Mouse (Mus musculus) embryonic facial prominence, embryonic 11.5 days (tissue): ENCODE measurements around the gene Grik3. TPM values are rescaled to one million over a fixed set of nuclear protein-coding genes. Genes with fewer than 3 reads are reported as not detected.

Experiments used
- ATAC-seq: fragments of 200-750 bp; cut with Nextera tagmentation; replicated peaks from 2 replicates; pipeline ENCODE4 v1.8.0; 2017; ENCODE audit warnings: low read depth; ENCODE audit not compliant: insufficient number of reproducible peaks, low FRiP score, low TSS enrichment
- DNase-seq: peaks from one replicate; pipeline ENCODE4 v3.0.0-alpha.2; 2015; ENCODE audit warnings: low spot score
- H3K27ac ChIP-seq: fragments of 300-500 bp; sonication (generic); replicated peaks from 2 replicates; pipeline ENCODE4 v1.5.1; 2014; ENCODE audit warnings: mild to moderate bottlenecking, low read depth, low read length, control low read depth
- H3K27me3 ChIP-seq: fragments of 300-500 bp; sonication (generic); 2 replicates; pipeline ENCODE4 v1.6.1; 2014; ENCODE audit warnings: mild to moderate bottlenecking, low read length, moderate library complexity, mixed read lengths; ENCODE audit not compliant: control insufficient read depth, insufficient read depth
- H3K36me3 ChIP-seq: fragments of 300-500 bp; sonication (generic); replicated peaks from 2 replicates; pipeline ENCODE4 v1.6.1; 2014; ENCODE audit warnings: low read depth, mild to moderate bottlenecking, low read length, moderate library complexity, mixed read lengths; ENCODE audit not compliant: control insufficient read depth, insufficient read depth
- H3K4me1 ChIP-seq: fragments of 300-500 bp; sonication (generic); 2 replicates; pipeline ENCODE4 v1.6.1; 2014; ENCODE audit warnings: low read length, mixed read lengths; ENCODE audit not compliant: control insufficient read depth, insufficient read depth
- H3K4me2 ChIP-seq: fragments of 300-500 bp; sonication (generic); 2 replicates; pipeline ENCODE4 v1.6.1; 2014; ENCODE audit warnings: low read depth, mild to moderate bottlenecking, control low read depth, low read length, moderate library complexity
- H3K4me3 ChIP-seq: fragments of 300-500 bp; sonication (generic); 2 replicates; pipeline ENCODE4 v1.5.1; 2014; ENCODE audit warnings: low read depth, low read length, control low read depth
- H3K9ac ChIP-seq: fragments of 300-500 bp; sonication (generic); replicated peaks from 2 replicates; pipeline ENCODE4 v1.6.1; 2014; ENCODE audit warnings: mild to moderate bottlenecking, control low read depth, low read length
- H3K9me3 ChIP-seq: fragments of 300-500 bp; sonication (generic); replicated peaks from 2 replicates; pipeline ENCODE4 v1.6.1; 2016; ENCODE audit warnings: mild to moderate bottlenecking, low read length, inconsistent platforms, mixed read lengths; ENCODE audit not compliant: control insufficient read depth
- WGBS: fragments of 180-500 bp; shearing (Covaris S2); extraction: QIAGEN DNeasy Blood & Tissue Kit; methylation state at CpG from one replicate; pipeline ENCODE4 v1.1.7; 2014; 5-methylcytosine and 5-hydroxymethylcytosine counted together
- polyA plus RNA-seq: library from polyadenylated mRNA; unstranded; fragments of >200 nt; fragmentation: Nextera tagmentation; extraction: Ambion mirVana; gene quantifications from 2 replicates; pipeline ENCODE4 v1.2.1, GENCODE M21; 2014

Grik3 gene
- polyA plus RNA-seq, 1 experiment from 2014 or later: 0.45 TPM

GRCm38 (mm10) chr4:125522931-125523330 lies 32.4 kb downstream of the Grik3 start:
- no peak for DNase-seq
- no peak for ATAC-seq
- Histone ChIP-seq H3K36me3 (no peaks in the 10 kb centered on the region), H3K4me1 (no peaks in the 10 kb centered on the region), H3K27ac (no peak overlapping the region), H3K4me3 (no peak overlapping the region), H3K9me3 (no peaks in the 10 kb centered on the region), H3K9ac (no peak overlapping the region), H3K4me2 (no peak overlapping the region), H3K27me3 (no peaks in the 10 kb centered on the region)
- 61% methylated on average over 7 of the region's 7 CpGs for WGBS

GRCm38 (mm10) chr4:125525266-125525665 lies 34.8 kb downstream of the Grik3 start:
- ATAC-seq (no peak), DNase-seq (no peak)
- Histone ChIP-seq H3K36me3 (no peaks in the 10 kb centered on the region), H3K9me3 (no peaks in the 10 kb centered on the region), H3K4me2 (no peak overlapping the region), H3K4me3 (no peak overlapping the region), H3K4me1 (no peaks in the 10 kb centered on the region), H3K27me3 (no peaks in the 10 kb centered on the region), H3K9ac (no peak overlapping the region), H3K27ac (no peak overlapping the region)
- 82% methylated on average over 4 of the region's 4 CpGs for WGBS

GRCm38 (mm10) chr4:125526425-125526824 lies 35.9 kb downstream of the Grik3 start:
- no peak overlapping the region for H3K4me2 ChIP-seq
- H3K27me3 ChIP-seq: no peaks in the 10 kb centered on the region
- no peak for ATAC-seq
- H3K4me1 ChIP-seq: no peaks in the 10 kb centered on the region
- no peak overlapping the region for H3K4me3 ChIP-seq
- no peaks in the 10 kb centered on the region for H3K9me3 ChIP-seq
- H3K36me3 ChIP-seq: no peaks in the 10 kb centered on the region
- no peak for DNase-seq
- WGBS: 52% methylated on average over 5 of the region's 5 CpGs
- H3K9ac ChIP-seq: no peak overlapping the region
- no peak overlapping the region for H3K27ac ChIP-seq

GRCm38 (mm10) chr4:125533965-125534364 lies 43.5 kb downstream of the Grik3 start:
- no peak for ATAC-seq
- no peak overlapping the region for H3K4me3 ChIP-seq
- no peak overlapping the region for H3K27ac ChIP-seq
- 33% methylated on average over 9 of the region's 9 CpGs for WGBS
- H3K9me3 ChIP-seq: no peaks in the 10 kb centered on the region
- no peaks in the 10 kb centered on the region for H3K36me3 ChIP-seq
- H3K9ac ChIP-seq: no peak overlapping the region
- H3K4me1 ChIP-seq: 0 out of 2 replicates have a peak, but pooled peaks cover 2% of the 10 kb centered on the region
- DNase-seq: no peak
- no peaks in the 10 kb centered on the region; the same call in 1 of the 2 replicates for H3K27me3 ChIP-seq
- H3K4me2 ChIP-seq: no peak overlapping the region

- Histone ChIP-seq H3K9me3 (no peaks in the 10 kb centered on the region), H3K4me3 (no peak overlapping the region), H3K4me2 (no peak overlapping the region), H3K9ac (no peak overlapping the region), H3K27me3 (no peaks in the 10 kb centered on the region; the same call in 1 of the 2 replicates), H3K4me1 (0 out of 2 replicates have a peak, but pooled peaks cover 2% of the 10 kb centered on the region), H3K36me3 (no peaks in the 10 kb centered on the region), H3K27ac (no peak overlapping the region)
- 3% methylated on average over 8 of the region's 8 CpGs for WGBS
- DNase-seq (peak; percentile 32), ATAC-seq (peak; percentile 60)
These were observed 43.9 kb downstream of the Grik3 start for GRCm38 (mm10) chr4:125534449-125534848.

- no peak overlapping the region for H3K27ac ChIP-seq
- DNase-seq (peak; percentile 43), ATAC-seq (peak; percentile 37)
- H3K9ac ChIP-seq: no peak overlapping the region
- no peaks in the 10 kb centered on the region; the same call in 1 of the 2 replicates for H3K27me3 ChIP-seq
- 7% methylated on average over 11 of the region's 11 CpGs for WGBS
- H3K4me3 ChIP-seq: no peak overlapping the region
- H3K4me1 ChIP-seq: 0 out of 2 replicates have a peak, but pooled peaks cover 2% of the 10 kb centered on the region
- no peaks in the 10 kb centered on the region for H3K9me3 ChIP-seq
- no peak overlapping the region for H3K4me2 ChIP-seq
- H3K36me3 ChIP-seq: no peaks in the 10 kb centered on the region
These were observed 44.5 kb downstream of the Grik3 start for GRCm38 (mm10) chr4:125534991-125535401.

- H3K4me2 ChIP-seq: no peak overlapping the region
- 15% methylated on average over 7 of the region's 7 CpGs for WGBS
- peak; percentile 21 for DNase-seq
- no peaks in the 10 kb centered on the region for H3K36me3 ChIP-seq
- H3K9ac ChIP-seq: no peak overlapping the region
- no peaks in the 10 kb centered on the region for H3K9me3 ChIP-seq
- 0 out of 2 replicates have a peak, but pooled peaks cover 2% of the 10 kb centered on the region for H3K4me1 ChIP-seq
- H3K4me3 ChIP-seq: no peak overlapping the region
- no peak overlapping the region for H3K27ac ChIP-seq
- no peaks in the 10 kb centered on the region; the same call in 1 of the 2 replicates for H3K27me3 ChIP-seq
- no peak for ATAC-seq
These were observed 45.0 kb downstream of the Grik3 start for GRCm38 (mm10) chr4:125535465-125535864.

GRCm38 (mm10) chr4:125535977-125536376 lies 45.5 kb downstream of the Grik3 start:
- no peak overlapping the region for H3K4me2 ChIP-seq
- H3K27ac ChIP-seq: no peak overlapping the region
- H3K27me3 ChIP-seq: no peaks in the 10 kb centered on the region; the same call in 1 of the 2 replicates
- H3K9me3 ChIP-seq: no peaks in the 10 kb centered on the region
- H3K4me3 ChIP-seq: no peak overlapping the region
- H3K4me1 ChIP-seq: 0 out of 2 replicates have a peak, but pooled peaks cover 2% of the 10 kb centered on the region
- DNase-seq (no peak), ATAC-seq (no peak)
- no peak overlapping the region for H3K9ac ChIP-seq
- 44% methylated on average over 4 of the region's 4 CpGs for WGBS
- H3K36me3 ChIP-seq: no peaks in the 10 kb centered on the region
